Mouse (Mus musculus) spleen, adult 18-20 months (tissue): ENCODE data around the gene Zfp788.
"Not testable (repeated sequence)": the region's sequence is repeated elsewhere in the genome, so short reads cannot be mapped to it uniquely, and the experiment has no call there.

ENCODE experiments used
- DNase-seq, 2 experiments: peaks; one replicate each; pipeline ENCODE4 v3.0.0; 2022; ENCODE audit warnings: mixed read lengths in 2 of 2

Gene Zfp788

GRCm38 (mm10) chr7:41632409-41633220 lies at the start of gene Zfp788:
Gene Zfp788, plus strand, starts transcription at chr7:41633203.
- peak; percentile 74 to 78 for DNase-seq

DNA sequence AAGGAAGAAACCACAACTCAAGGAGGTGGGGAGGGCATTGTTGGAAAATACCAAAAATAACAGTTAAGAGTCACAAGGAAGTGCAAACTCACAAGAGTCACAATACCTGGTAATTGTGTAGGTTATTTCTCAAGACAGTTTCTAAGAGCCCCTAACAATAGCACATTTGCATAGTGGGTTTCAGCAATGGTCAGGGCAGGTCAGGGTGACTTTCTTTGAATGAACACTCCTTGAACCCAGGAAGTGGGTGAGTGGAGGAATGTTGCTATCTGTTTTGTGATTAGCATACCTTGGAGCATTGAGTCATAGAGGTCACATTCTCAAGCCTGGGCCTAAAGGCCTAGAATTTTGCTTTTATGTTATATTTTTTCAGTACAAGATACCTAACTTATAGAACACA lies 45.2 kb upstream of the Zfp788 start:
- not testable (repeated sequence) for DNase-seq

DNA sequence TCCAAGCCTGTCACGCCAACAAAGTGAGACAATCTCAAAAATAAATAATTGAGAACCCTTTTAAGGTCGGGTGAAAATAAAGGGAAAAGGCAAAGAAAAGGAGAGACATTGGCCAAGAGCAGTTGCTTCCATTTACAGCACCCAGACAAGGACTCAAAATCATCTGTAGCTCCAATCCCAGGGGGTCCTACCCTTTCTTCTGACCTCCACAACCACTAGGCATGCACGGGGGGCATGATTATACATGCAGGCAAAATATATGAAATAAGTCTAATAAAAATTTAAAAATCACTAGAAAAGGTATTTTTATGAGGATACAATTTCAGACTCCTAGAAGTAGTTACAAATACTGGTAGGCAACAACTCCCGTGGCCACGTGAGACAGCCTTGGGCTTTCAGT lies 34.4 kb upstream of the Zfp788 start:
- DNase-seq = no peak

GRCm38 (mm10) chr7:41599034-41599813 lies 33.8 kb upstream of the Zfp788 start, which contains the start of gene 2610021A01Rik:
Gene 2610021A01Rik, plus strand, starts transcription at chr7:41599230.
- DNase-seq = peak; percentile 78 to 80

DNA sequence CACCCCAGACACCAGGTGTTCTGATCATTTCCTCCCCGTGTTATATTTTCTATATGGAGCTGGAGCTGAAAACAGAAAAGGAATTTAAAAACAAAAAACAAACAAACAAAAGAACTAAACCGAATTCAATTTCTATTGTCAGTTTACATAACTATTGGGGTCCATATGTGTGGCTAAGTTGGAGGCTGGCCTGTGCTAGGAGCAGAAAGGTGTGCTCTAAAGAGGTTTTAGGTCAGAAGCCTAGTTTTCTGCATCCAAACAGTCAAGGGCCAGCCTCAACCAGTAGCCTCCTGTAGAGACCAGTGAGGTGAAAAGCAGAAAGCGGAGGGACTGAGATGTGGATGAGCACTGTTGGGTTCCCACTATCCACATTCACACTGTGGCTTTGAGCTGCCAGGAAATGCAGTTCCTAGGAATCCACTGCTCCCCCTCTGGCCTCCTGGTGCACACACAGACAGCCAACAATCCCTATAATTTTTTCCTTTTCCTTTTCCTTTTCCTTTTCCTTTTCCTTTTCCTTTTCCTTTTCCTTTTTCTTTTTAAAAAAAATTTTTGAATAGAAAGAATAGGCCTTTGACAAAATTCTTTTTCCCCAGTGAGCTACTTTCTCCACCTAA lies 33.0 kb upstream of the Zfp788 start:
- DNase-seq = no peak

GRCm38 (mm10) chr7:41611654-41612053 lies 21.3 kb upstream of the Zfp788 start:
- DNase-seq = no peak

- DNase-seq = not testable (repeated sequence)
Observed at GRCm38 (mm10) chr7:41616241-41616640, 16.8 kb upstream of the Zfp788 start.

- DNase-seq = peak; percentile 68 to 71
Observed at GRCm38 (mm10) chr7:41633221-41633984, 400 bp downstream of the Zfp788 start.

DNA sequence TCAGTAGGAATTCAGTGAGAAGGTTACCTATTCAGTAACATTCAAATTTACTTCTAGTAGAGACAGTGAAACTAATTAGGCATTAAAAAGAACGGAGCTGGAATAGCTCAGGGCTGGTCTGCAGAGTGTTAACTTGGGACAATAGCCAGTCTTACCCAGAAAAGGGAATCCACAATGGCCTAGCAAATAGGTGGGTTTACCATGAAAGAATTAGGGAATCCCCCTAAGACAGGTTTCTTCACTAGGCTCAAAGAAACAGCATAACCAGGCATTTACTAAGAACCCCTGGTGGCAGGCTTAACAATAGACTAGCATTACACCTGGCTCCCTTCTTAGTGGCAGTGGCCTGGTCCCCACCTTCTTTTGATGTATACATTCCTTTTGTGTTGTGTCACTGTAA lies 41.3 kb downstream of the Zfp788 start:
- DNase-seq = not testable (repeated sequence)
